Mouse (Mus musculus) heart, adult 18-20 months (tissue): ENCODE results near the gene Cox5a. TPM values are rescaled to one million over a fixed set of nuclear protein-coding genes. Genes with fewer than 3 reads are reported as not detected.

Experiments
- DNase-seq, 2 experiments: peaks; one replicate each; pipeline ENCODE4 v3.0.0; 2021 to 2022; ENCODE audit warnings: mixed read lengths in 1 of 2
- total RNA-seq, 2 experiments: library from RNA; stranded (reverse); gene quantifications; 2 replicates each; pipeline ENCODE4 v1.2.3; 2021

The Cox5a gene
- total RNA-seq, 2 experiments from 2014 or later = 2,577 to 2,715 TPM

DNA sequence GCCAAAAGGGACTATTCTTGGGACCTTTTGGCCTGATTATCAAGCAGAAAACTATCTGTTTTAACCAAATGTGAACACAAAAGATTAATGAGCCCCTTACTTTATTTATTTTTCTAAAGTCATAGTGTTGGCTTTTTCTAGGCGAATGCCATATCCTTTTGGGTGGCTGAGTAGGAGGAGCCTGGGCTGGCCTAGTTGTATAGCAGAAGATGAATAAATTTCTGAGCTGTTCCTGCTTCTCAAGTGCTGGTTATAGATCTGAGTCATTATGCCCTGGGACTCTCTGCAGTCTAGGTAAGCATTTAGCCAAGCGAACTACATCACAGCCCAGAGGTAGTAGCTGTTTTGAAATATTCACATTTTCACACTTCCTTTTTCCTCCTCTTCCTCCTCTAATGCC lies 4.4 kb downstream of the Cox5a start:
- DNase-seq = peak in 1 of 2 experiments; percentile 6

GRCm38 (mm10) chr9:57526435-57526834 lies 5.4 kb downstream of the Cox5a start:
- DNase-seq = no peak

DNA sequence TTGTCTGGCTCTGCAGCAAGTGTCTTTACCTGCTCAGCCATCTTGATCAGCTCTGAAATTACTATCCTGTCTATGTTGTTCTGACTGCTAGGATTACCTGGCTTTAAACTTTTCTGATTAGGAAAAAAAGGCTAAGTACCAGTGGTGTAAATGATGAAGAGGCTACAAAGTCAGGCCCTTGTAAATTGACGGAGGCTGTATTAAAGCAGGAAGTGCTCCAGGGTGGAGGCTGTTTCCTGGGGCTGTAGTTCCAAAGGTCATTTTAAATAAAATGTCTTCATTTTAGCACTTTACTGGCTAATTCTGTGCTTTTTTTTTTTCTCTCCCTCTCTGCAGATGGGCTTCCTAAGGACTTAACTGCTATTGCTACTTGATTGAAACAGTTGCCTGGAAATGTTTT lies 10.9 kb downstream of the Cox5a start:
- DNase-seq = no peak

GRCm38 (mm10) chr9:57536362-57536761 lies 15.3 kb downstream of the Cox5a start:
- DNase-seq = peak in 1 of 2 experiments; percentile 31

GRCm38 (mm10) chr9:57537044-57537727 lies 16.1 kb downstream of the Cox5a start, which contains the start of gene Fam219b:
TSS of gene Fam219b (plus strand) at chr9:57537528.
- peak; percentile 92 to 94 for DNase-seq

GRCm38 (mm10) chr9:57537728-57538181 lies 16.7 kb downstream of the Cox5a start:
- peak in 1 of 2 experiments; percentile 33 for DNase-seq

DNA sequence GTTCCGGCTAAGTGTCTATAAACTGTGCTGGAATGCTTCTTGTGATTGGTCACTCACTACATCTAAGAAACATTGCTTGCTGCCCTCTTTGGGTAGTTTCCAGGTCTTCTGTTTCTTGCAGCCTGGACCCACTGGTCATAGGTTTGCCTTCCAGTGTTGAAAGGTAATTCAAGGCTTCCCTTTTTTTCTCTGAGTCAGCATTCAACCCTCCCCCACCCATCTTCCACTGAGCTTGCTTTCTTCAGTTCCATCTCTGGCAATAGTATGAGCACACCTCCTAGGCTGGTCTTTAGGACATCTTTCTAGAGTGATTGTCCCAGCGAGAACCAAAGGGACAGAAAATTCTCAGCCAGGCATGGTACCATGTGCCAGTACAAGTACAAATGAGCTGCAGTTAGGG lies 18.5 kb downstream of the Cox5a start:
- DNase-seq = no peak

DNA sequence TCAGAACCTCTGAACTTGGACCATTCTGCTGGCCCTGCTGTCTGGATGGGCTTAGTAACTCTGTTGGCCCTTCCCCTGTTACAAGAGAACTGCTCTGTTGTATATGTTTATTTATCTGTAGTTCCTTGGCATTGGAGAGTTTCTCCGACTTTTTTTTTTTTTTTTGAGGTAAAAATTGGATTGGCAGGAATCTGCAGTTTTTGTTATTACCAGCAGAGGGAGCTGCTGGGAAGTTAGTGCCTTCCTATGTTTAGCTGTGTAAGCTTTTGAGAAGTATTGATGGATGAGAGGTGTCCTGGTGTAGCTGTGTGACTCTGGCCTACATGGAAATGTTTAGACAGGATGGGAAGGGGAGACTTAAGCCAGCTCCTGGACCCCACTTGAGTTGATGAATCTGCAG lies 20.2 kb downstream of the Cox5a start:
- DNase-seq = peak; percentile 60 to 77

DNA sequence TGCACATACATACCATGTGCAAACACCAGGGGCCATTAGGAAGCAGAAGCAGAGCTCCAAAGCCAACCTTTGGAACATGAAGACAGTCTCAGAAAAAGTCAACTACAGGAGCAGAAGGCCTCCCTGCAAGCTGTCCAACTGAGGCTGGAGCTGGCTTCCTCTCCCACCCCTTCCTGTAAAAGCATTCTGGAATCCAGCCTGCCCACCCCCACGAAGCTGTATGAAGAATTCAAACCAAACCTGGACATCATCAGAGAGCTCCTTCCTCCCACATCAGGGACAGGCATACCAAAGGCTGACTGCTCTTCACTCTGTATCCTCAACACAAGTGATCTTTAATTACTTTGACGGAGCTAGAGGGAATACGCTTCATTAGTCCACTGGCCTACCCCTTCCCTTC lies 22.9 kb downstream of the Cox5a start:
- no peak for DNase-seq

GRCm38 (mm10) chr9:57547287-57547686 lies 26.2 kb downstream of the Cox5a start:
- peak; percentile 78 to 90 for DNase-seq

- no peak for DNase-seq
These were observed 26.8 kb downstream of the Cox5a start for GRCm38 (mm10) chr9:57547869-57548268.

DNA sequence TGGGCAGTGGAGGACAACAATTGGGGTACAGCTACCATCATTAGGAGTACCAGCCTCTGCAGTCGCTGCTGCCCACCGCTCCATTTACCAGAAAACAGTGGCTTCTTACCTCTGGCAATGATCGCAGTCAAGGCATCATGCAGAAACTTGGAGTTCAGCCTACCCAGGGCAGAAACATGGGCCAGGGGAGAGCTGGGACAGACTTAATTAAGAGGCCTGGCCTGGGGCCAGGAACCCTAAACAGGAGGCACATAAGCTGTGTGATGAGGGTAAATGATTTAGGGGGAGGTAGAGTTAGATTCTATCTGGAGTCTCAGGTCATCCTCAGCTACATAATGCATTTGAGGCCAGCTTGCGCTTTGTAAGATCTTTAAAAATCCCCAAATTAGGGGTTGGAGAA lies 28.1 kb downstream of the Cox5a start:
- DNase-seq = peak in 1 of 2 experiments; percentile 51

DNA sequence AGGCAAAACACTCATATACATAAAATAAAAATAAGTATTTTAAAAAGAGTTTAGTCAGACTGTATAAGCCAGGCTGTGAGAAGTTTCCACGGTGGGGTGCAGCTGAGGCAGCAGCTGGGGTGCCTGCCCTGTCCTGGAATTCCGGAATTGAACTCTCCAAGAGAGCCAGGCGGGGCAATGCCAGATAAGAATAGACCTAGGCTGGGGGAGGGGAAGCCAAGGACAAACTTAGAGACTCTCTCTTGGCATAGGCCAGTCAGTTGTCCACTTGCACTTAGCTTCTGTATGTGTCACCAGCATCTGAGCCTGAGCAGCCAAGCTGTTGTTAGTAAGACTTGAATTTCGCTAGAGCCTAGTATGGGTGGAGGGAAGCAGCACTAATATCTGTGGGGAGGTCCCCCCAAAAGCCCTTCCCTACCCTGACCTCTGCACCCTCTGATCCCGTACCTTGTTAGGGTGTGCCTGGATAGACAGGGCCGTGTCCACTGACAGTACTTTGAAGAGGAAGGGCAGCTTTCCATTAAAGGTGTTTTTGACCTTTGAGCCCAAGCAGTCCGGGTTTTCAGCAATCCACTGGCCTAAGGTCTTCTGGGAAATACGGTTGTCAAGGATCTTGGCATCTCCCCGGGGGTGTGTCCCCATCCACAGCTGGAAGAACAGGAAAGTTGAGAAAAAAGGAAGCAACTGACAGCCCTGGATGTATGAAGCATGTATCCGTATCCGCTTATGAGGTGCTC lies 29.2 kb downstream of the Cox5a start:
- peak; percentile 79 to 85 for DNase-seq

DNA sequence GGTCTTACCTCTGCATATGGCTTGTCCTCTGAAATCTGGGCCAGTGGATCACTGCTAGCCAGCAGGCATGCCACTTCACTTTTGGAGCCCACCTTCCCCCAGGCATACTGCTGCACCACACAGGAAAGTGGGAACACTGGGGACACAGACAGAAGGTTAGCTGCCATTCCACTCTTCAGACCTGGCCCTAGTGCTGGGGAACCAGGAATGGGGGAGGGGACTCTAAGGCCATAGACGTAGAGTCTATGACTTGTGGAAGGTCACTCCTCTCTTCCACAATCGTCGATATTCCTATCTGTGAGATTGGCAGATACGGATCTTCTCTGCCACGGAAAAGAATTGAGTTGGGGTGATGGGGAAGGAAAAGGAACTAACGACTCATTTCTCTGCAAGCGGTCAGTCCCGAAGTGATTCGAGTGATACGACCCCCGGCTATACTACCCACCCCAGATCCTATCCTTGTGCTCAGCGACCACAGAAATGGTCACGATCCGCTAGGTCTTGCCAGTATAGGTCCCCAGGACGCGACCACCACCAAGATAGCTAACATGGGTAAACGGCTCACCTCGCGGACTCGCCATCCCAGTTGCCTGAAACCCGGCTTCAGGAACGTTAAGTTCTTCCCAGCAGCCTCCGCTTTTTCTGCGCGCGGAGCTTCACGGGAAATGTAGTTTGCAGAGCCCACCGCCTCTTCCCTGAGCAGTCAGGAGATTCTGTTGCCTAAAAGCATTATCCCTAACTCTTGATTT lies 31.2 kb downstream of the Cox5a start, which contains the start of gene Mpi:
Gene Mpi (minus strand): TSS at position 625 of the 749 bp plus-strand sequence.
- peak; percentile 74 to 86 for DNase-seq

- no peak for DNase-seq
These were observed 32.0 kb downstream of the Cox5a start for GRCm38 (mm10) chr9:57553119-57553518.

GRCm38 (mm10) chr9:57554753-57555152 lies 33.7 kb downstream of the Cox5a start:
- DNase-seq = no peak

GRCm38 (mm10) chr9:57557215-57557614 lies 36.1 kb downstream of the Cox5a start:
- DNase-seq = no peak

- DNase-seq = no peak
These were observed 37.6 kb downstream of the Cox5a start for GRCm38 (mm10) chr9:57558625-57559024.

DNA sequence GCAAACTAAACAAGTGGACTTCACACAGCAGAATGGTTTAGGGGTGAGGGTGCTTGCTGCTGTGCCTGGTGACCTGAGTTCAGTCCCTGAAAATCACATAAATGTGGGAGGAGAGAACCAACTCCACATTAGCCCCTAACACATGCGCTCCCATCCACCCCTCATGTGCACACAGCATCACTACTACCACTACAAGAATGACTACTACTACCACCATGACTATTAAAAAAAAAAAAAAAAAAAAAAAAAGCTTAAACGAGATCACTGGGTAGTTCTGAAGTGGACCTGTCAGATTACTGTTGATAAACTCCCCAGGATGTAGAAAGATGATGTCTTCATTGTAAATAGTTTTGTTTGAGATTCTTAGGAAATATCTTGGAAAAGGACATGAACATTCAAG lies 38.5 kb downstream of the Cox5a start:
- DNase-seq = no peak

- DNase-seq = no peak
These were observed 39.2 kb downstream of the Cox5a start for GRCm38 (mm10) chr9:57560263-57560662.

- DNase-seq = peak; percentile 96 to 97
These were observed 40.0 kb downstream of the Cox5a start, which contains the start of gene Scamp2 for GRCm38 (mm10) chr9:57560861-57561710. TSS of gene Scamp2 (plus strand) at chr9:57560943.

DNA sequence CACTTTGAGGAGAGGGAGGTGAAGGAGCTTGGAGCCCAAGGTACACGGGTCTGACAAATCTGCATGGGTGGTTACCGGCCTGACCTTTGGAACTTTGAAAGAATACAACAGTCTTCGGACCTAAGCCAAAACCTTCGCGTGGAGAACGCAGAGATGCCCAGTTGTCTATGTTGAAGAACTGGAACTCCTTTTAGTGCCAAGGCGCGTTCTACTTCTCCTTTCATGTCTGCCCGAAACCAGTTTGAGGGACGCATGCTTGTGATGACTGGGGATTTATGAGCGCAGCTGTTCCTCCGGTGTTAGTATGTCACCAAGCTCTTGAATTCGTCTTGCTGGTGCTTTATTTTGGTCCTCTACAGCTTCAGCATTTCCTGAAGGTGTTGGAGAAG lies 40.6 kb downstream of the Cox5a start:
- DNase-seq = peak in 1 of 2 experiments; percentile 49
